Mouse (Mus musculus) olfactory bulb, adult 2 months (tissue): Measurements from ENCODE around the gene Casp6.

Experiments
- CTCF ChIP-seq: fragments of 200-500 bp; IDR thresholded peaks from 2 replicates; pipeline ENCODE4 v1.5.1; 2012; ENCODE audit warnings: low read depth, mild to moderate bottlenecking, low read length, moderate library complexity; ENCODE audit not compliant: insufficient read depth
- POLR2A ChIP-seq: fragments of 200-500 bp; IDR thresholded peaks from 2 replicates; pipeline ENCODE4 v1.6.1; 2012; ENCODE audit warnings: mild to moderate bottlenecking, low read depth, low read length, moderate library complexity; ENCODE audit not compliant: insufficient read depth

DNA sequence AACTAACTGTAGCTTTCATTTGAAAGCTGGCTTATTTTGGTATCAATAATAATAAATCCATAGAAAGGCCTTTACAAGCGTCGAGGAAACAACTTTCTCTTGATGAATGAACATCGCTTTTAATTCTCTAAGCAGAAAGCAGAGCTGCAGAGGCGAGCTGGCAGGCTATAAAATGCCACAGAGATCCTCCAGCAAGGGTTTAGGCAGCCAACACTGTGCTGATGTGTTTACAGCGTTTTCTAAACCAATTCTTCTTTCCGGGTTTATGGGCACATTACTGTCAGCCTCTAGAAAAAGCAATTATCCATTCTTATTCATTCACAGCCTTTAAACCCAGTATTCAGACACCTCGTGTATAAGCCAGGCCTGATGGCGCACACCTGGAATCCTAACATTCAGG is 61.3 kb downstream of the Casp6 start:
- no peak for TF ChIP-seq POLR2A
- TF ChIP-seq CTCF, result no peak
